ENCODE assay signal across 9 mouse cellular contexts in genomic region chr1:182256041-182256680, GRCm38 (mm10). TPM values are rescaled to one million over a fixed set of nuclear protein-coding genes. Genes with fewer than 3 reads are reported as not detected.
DNase-seq lines count a peak whose midpoint lies in the region; ATAC-seq and TF ChIP-seq lines count a peak whose summit lies in the region.
"Had no signal": no experiment of that assay in that cellular context is flagged by ENCODE, and none has a peak within 500 bp of the region (broad histone marks: within the 10 kb centered on the region; RNA-seq: fewer than 3 reads in every experiment).

No protein-coding gene starts in this region.

- no peaks in the 10 kb centered on the region for H3K4me1 ChIP-seq in lung, embryonic 14.5 days (ENCODE audit: insufficient read depth)
- H3K4me1 ChIP-seq: hindbrain, embryonic 12.5 days had no signal

- TF ChIP-seq CTCF in lung, embryonic 14.5 days (IDR thresholded peaks at IDR 0.05; ENCODE audit: low read depth) = no peak

- WGBS in lung, embryonic 14.5 days = 73% methylated on average over 11 of the region's 11 CpGs

- H3K9ac ChIP-seq in lung, embryonic 14.5 days = no peak overlapping the region
- H3K9ac ChIP-seq: hindbrain, embryonic 12.5 days had no signal

- H3K9me3 ChIP-seq in lung, embryonic 14.5 days (ENCODE audit: low read depth, low read length) = no peaks in the 10 kb centered on the region
- H3K9me3 ChIP-seq: hindbrain, embryonic 12.5 days had no signal

- peak overlapping the region; percentile 56; the same call in 1 of the 2 replicates for H3K27ac ChIP-seq in lung, embryonic 14.5 days (ENCODE audit: low read depth)
- H3K27ac ChIP-seq: hindbrain, embryonic 12.5 days had no signal

- no peak overlapping the region for H3K4me2 ChIP-seq in lung, embryonic 14.5 days
- H3K4me2 ChIP-seq: hindbrain, embryonic 12.5 days had no signal

- H3K27me3 ChIP-seq in lung, embryonic 14.5 days (ENCODE audit: insufficient read depth, low read length) = no peaks in the 10 kb centered on the region
- H3K27me3 ChIP-seq: hindbrain, embryonic 12.5 days had no signal

- ATAC-seq in lung, embryonic 14.5 days (ENCODE audit: insufficient read depth) = peak; percentile 81
- ATAC-seq in granulocyte monocyte progenitor cell, adult 5-6 weeks (replicated peaks; ENCODE audit: poor library complexity, severe bottlenecking) = no peak

- H3K36me3 ChIP-seq in lung, embryonic 14.5 days (ENCODE audit: insufficient read depth) = no peaks in the 10 kb centered on the region
- H3K36me3 ChIP-seq: hindbrain, embryonic 12.5 days had no signal

- DNase-seq in kidney, adult 18-20 months = peak; percentile 25
- no peak for DNase-seq in kidney, adult 9 months
- DNase-seq in adrenal gland, postnatal 36 days = peak; percentile 43 to 58
- peak; percentile 77 for DNase-seq in lung, embryonic 14.5 days
- peak; percentile 51 for DNase-seq in urinary bladder, adult 2 months (ENCODE audit: low spot score)
- DNase-seq in retina, embryonic 14.5 days (ENCODE audit: low spot score) = no peak
- no peak for DNase-seq in right cerebral cortex, postnatal 14 days

- no peak overlapping the region for H3K4me3 ChIP-seq in lung, embryonic 14.5 days (ENCODE audit: low read depth, low read length)
- H3K4me3 ChIP-seq: hindbrain, embryonic 12.5 days had no signal

RNA-seq across cellular contexts. Expression of gene Degs1, which starts 26.4 kb away (rescaled TPM):
- 10 to 100 TPM; 85.6 to 95.6 TPM for total RNA-seq in adrenal gland, postnatal 36 days (2021)
- 131 and 141 TPM in 2 replicates for polyA plus RNA-seq in lung, embryonic 14.5 days (2014; fragmentation: Nextera tagmentation; extraction: Ambion mirVana)
- polyA plus RNA-seq in urinary bladder, adult 2 months (2012; rRNA removed) = 71.9 and 84.2 TPM in 2 replicates
- 47.8 and 48.3 TPM in 2 replicates for total RNA-seq in granulocyte monocyte progenitor cell, adult 5-6 weeks (2014; fragmentation: Nextera tagmentation)
- total RNA-seq in granulocyte monocyte progenitor cell, adult 5-6 weeks (2017) = 41.5 and 45.5 TPM in 2 replicates

Comparison
In these comparisons a context has a peak if more than half of its experiments do, and no peak if none do; other contexts are left out.
1. DNase-seq: peak in kidney, adult 18-20 months (single experiment), adrenal gland, postnatal 36 days (2 of 2), lung, embryonic 14.5 days (single experiment) and urinary bladder, adult 2 months (single experiment); none in kidney, adult 9 months (single experiment), retina, embryonic 14.5 days (single experiment) and right cerebral cortex, postnatal 14 days (single experiment).